Mouse (Mus musculus) heart, postnatal 0 days (tissue): ENCODE data around the gene Usp7. TPM values are rescaled to one million over a fixed set of nuclear protein-coding genes. Genes with fewer than 3 reads are reported as not detected.

Experiments
- ATAC-seq: fragments of 200-750 bp; cut with Nextera tagmentation; 2 replicates; pipeline ENCODE4 v1.8.0; 2017; ENCODE audit warnings: low read depth, moderate number of reproducible peaks, moderate library complexity; ENCODE audit not compliant: insufficient read depth
- DNase-seq: peaks from one replicate; pipeline ENCODE4 v3.0.0-alpha.2; 2016; ENCODE audit warnings: low spot score
- H3K27ac ChIP-seq: fragments of 300-500 bp; sonication (generic); 2 replicates; pipeline ENCODE4 v1.5.1; 2014; ENCODE audit warnings: low read depth, mild to moderate bottlenecking
- H3K27me3 ChIP-seq: fragments of 300-500 bp; sonication (generic); 2 replicates; pipeline ENCODE4 v1.6.1; 2014; ENCODE audit warnings: low read length, mixed read lengths; ENCODE audit not compliant: control insufficient read depth, insufficient read depth
- H3K36me3 ChIP-seq: fragments of 300-500 bp; sonication (generic); replicated peaks from 2 replicates; pipeline ENCODE4 v1.6.1; 2014; ENCODE audit warnings: low read length, mixed read lengths; ENCODE audit not compliant: control insufficient read depth, insufficient read depth
- H3K4me1 ChIP-seq: fragments of 300-500 bp; sonication (generic); 2 replicates; pipeline ENCODE4 v1.6.1; 2014; ENCODE audit warnings: antibody characterized with exemption; ENCODE audit not compliant: control insufficient read depth, insufficient read depth
- H3K4me2 ChIP-seq: fragments of 300-500 bp; sonication (generic); 2 replicates; pipeline ENCODE4 v1.6.1; 2014; ENCODE audit warnings: low read depth, mild to moderate bottlenecking, low read length, moderate library complexity
- H3K4me3 ChIP-seq: fragments of 300-500 bp; sonication (generic); 2 replicates; pipeline ENCODE4 v1.5.1; 2014; ENCODE audit warnings: low read depth, low read length
- H3K9ac ChIP-seq: fragments of 300-500 bp; sonication (generic); replicated peaks from 2 replicates; pipeline ENCODE4 v1.6.1; 2014; ENCODE audit warnings: low read depth, low read length, mixed read lengths
- H3K9me3 ChIP-seq: fragments of 300-500 bp; sonication (generic); replicated peaks from 2 replicates; pipeline ENCODE4 v1.6.1; 2016; ENCODE audit warnings: low read length; ENCODE audit not compliant: control insufficient read depth
- CTCF ChIP-seq: IDR thresholded peaks from 2 replicates; pipeline ENCODE4 v1.5.1; 2016; ENCODE audit warnings: antibody characterized with exemption, control low read depth, low read depth
- EP300 ChIP-seq: IDR thresholded peaks from 2 replicates; pipeline ENCODE4 v1.6.1; 2016; ENCODE audit warnings: antibody characterized with exemption, low read depth
- WGBS: fragments of 180-500 bp; shearing (Covaris S2); extraction: QIAGEN DNeasy Blood & Tissue Kit; methylation state at CpG from one replicate; pipeline ENCODE4 v1.1.7; 2014; 5-methylcytosine and 5-hydroxymethylcytosine counted together
- polyA plus RNA-seq: library from polyadenylated mRNA; unstranded; fragments of >200 nt; fragmentation: Nextera tagmentation; extraction: Ambion mirVana; gene quantifications from 2 replicates; pipeline ENCODE4 v1.2.1, GENCODE M21; 2015
- total RNA-seq: library from RNA; depleted of rRNA; stranded (reverse); fragments of >200 nt; gene quantifications from 2 replicates; pipeline ENCODE4 v1.2.3, GENCODE M21; 2014; ENCODE audit warnings: low replicate concordance

The Usp7 gene
- total and polyA plus RNA-seq, 2 experiments from 2014 or later = 10.0 to 33.4 TPM

- no peaks in the 10 kb centered on the region for H3K27me3 ChIP-seq
- no peaks in the 10 kb centered on the region for H3K36me3 ChIP-seq
- no peak overlapping the region for H3K4me2 ChIP-seq
- DNase-seq = no peak
- no peak for ATAC-seq
- H3K4me1 ChIP-seq = no peaks in the 10 kb centered on the region
- H3K27ac ChIP-seq = no peak overlapping the region
- no peak overlapping the region for H3K4me3 ChIP-seq
- 73% methylated on average over 4 of the region's 4 CpGs for WGBS
- no peak for TF ChIP-seq CTCF
- TF ChIP-seq EP300 = no peak
- no peaks in the 10 kb centered on the region for H3K9me3 ChIP-seq
- H3K9ac ChIP-seq = no peak overlapping the region
Observed at GRCm38 (mm10) chr16:8822586-8822985, 30.5 kb upstream of the Usp7 start.

GRCm38 (mm10) chr16:8821429-8821828, 29.3 kb upstream of the Usp7 start:
- 51% methylated on average over 1 of the region's 1 CpGs for WGBS
- Histone ChIP-seq H3K4me2 (no peak overlapping the region), H3K9me3 (no peaks in the 10 kb centered on the region), H3K27ac (no peak overlapping the region), H3K27me3 (no peaks in the 10 kb centered on the region), H3K9ac (no peak overlapping the region), H3K36me3 (no peaks in the 10 kb centered on the region), H3K4me3 (no peak overlapping the region), H3K4me1 (no peaks in the 10 kb centered on the region)
- ATAC-seq (no peak), DNase-seq (no peak)
- no peak for TF ChIP-seq CTCF
- no peak for TF ChIP-seq EP300

GRCm38 (mm10) chr16:8817872-8818271, 25.8 kb upstream of the Usp7 start:
- TF ChIP-seq EP300 = no peak
- TF ChIP-seq CTCF = no peak
- no peak overlapping the region for H3K27ac ChIP-seq
- no peak overlapping the region for H3K4me3 ChIP-seq
- H3K9ac ChIP-seq = no peak overlapping the region
- no peak for DNase-seq
- H3K4me2 ChIP-seq = no peak overlapping the region
- no peaks in the 10 kb centered on the region for H3K27me3 ChIP-seq
- no peaks in the 10 kb centered on the region for H3K36me3 ChIP-seq
- no peaks in the 10 kb centered on the region for H3K9me3 ChIP-seq
- 55% methylated on average over 4 of the region's 4 CpGs for WGBS
- ATAC-seq = no peak
- H3K4me1 ChIP-seq = no peaks in the 10 kb centered on the region

- WGBS = 81% methylated on average over 14 of the region's 14 CpGs
- H3K9me3 ChIP-seq = no peaks in the 10 kb centered on the region
- ATAC-seq (no peak), DNase-seq (no peak)
- no peak overlapping the region for H3K4me2 ChIP-seq
- no peak overlapping the region for H3K27ac ChIP-seq
- no peaks in the 10 kb centered on the region for H3K4me1 ChIP-seq
- TF ChIP-seq CTCF = no peak
- no peak for TF ChIP-seq EP300
- H3K27me3 ChIP-seq = no peaks in the 10 kb centered on the region
- no peak overlapping the region for H3K4me3 ChIP-seq
- H3K9ac ChIP-seq = no peak overlapping the region
- no peaks in the 10 kb centered on the region for H3K36me3 ChIP-seq
Observed at GRCm38 (mm10) chr16:8810399-8811127, 18.5 kb upstream of the Usp7 start.

GRCm38 (mm10) chr16:8806703-8807102, 14.6 kb upstream of the Usp7 start:
- H3K4me2 ChIP-seq = no peak overlapping the region
- DNase-seq = no peak
- H3K27ac ChIP-seq = no peak overlapping the region
- H3K27me3 ChIP-seq = no peaks in the 10 kb centered on the region
- H3K9ac ChIP-seq = no peak overlapping the region
- no peak overlapping the region for H3K4me3 ChIP-seq
- no peaks in the 10 kb centered on the region for H3K4me1 ChIP-seq
- TF ChIP-seq EP300 (no peak), CTCF (peak; percentile 55)
- no peaks in the 10 kb centered on the region for H3K36me3 ChIP-seq
- no peak for ATAC-seq
- no peaks in the 10 kb centered on the region for H3K9me3 ChIP-seq
- WGBS = 18% methylated on average over 4 of the region's 4 CpGs

GRCm38 (mm10) chr16:8795906-8796305, 3.8 kb upstream of the Usp7 start:
- H3K9me3 ChIP-seq = peaks cover 8% of the 10 kb centered on the region
- no peak for ATAC-seq
- H3K4me2 ChIP-seq = no peak overlapping the region
- no peaks in the 10 kb centered on the region for H3K27me3 ChIP-seq
- H3K4me1 ChIP-seq = no peaks in the 10 kb centered on the region
- WGBS = 60% methylated on average over 2 of the region's 2 CpGs
- no peak overlapping the region for H3K27ac ChIP-seq
- no peak overlapping the region for H3K4me3 ChIP-seq
- no peak overlapping the region for H3K9ac ChIP-seq
- DNase-seq = no peak
- no peaks in the 10 kb centered on the region for H3K36me3 ChIP-seq
- TF ChIP-seq CTCF (no peak), EP300 (no peak)
